15 mouse cellular contexts compared by ENCODE assay signal in genomic region chr3:55887193-55887828, GRCm38 (mm10).
DNase-seq lines count a peak whose midpoint lies in the region; ATAC-seq lines count a peak whose summit lies in the region.
"Had no signal": no experiment of that assay in that cellular context is flagged by ENCODE, and none has a peak within 500 bp of the region (broad histone marks: within the 10 kb centered on the region; RNA-seq: fewer than 3 reads in every experiment).

No protein-coding gene starts in this region.

- peak; percentile 16 for DNase-seq in heart, adult 8-10 months (ENCODE audit: low spot score)
- no peak for DNase-seq in heart, embryonic 10.5 days (ENCODE audit: low spot score)
- no peak for DNase-seq in midbrain, embryonic 10.5 days (ENCODE audit: low spot score)
- DNase-seq in midbrain, embryonic 11.5 days (ENCODE audit: low spot score, missing footprints) = no peak
- no peak for DNase-seq in left cerebral cortex, postnatal 14 days (ENCODE audit: low spot score in 2 of 2)
- no peak for DNase-seq in left cerebral cortex, adult 8-10 months (ENCODE audit: low spot score in 2 of 2)
- DNase-seq: cerebellum, postnatal 14 days; gastrocnemius, adult 2 months; liver, embryonic 13.5 days had no signal

- no peak overlapping the region for H3K4me3 ChIP-seq in heart, embryonic 10.5 days
- H3K4me3 ChIP-seq in midbrain, embryonic 10.5 days = no peak overlapping the region
- H3K4me3 ChIP-seq in midbrain, embryonic 11.5 days (ENCODE audit: low read depth, low read length) = no peak overlapping the region
- H3K4me3 ChIP-seq: embryonic facial prominence, embryonic 15.5 days; forebrain, embryonic 13.5 days; gastrocnemius, adult 2 months; kidney, embryonic 15.5 days; liver, embryonic 13.5 days had no signal

- no peak overlapping the region for H3K9ac ChIP-seq in midbrain, embryonic 11.5 days (ENCODE audit: low read length)
- H3K9ac ChIP-seq: embryonic facial prominence, embryonic 15.5 days; forebrain, embryonic 13.5 days; kidney, embryonic 15.5 days; liver, embryonic 13.5 days had no signal

- WGBS in heart, embryonic 10.5 days = 77% methylated on average over 10 of the region's 10 CpGs
- WGBS in midbrain, embryonic 10.5 days = 82% methylated on average over 10 of the region's 10 CpGs
- 68% methylated on average over 10 of the region's 10 CpGs for WGBS in midbrain, embryonic 11.5 days

- H3K27ac ChIP-seq in heart, embryonic 10.5 days = no peak overlapping the region
- H3K27ac ChIP-seq in midbrain, embryonic 10.5 days (replicated peaks) = peak overlapping the region; percentile 42
- H3K27ac ChIP-seq in midbrain, embryonic 11.5 days (ENCODE audit: low read depth, low read length) = no peak overlapping the region
- H3K27ac ChIP-seq: embryonic facial prominence, embryonic 15.5 days; forebrain, embryonic 13.5 days; gastrocnemius, adult 2 months; kidney, embryonic 15.5 days; liver, embryonic 13.5 days; macrophage had no signal

- no peak overlapping the region for H3K4me2 ChIP-seq in midbrain, embryonic 11.5 days
- H3K4me2 ChIP-seq: embryonic facial prominence, embryonic 15.5 days; forebrain, embryonic 13.5 days; kidney, embryonic 15.5 days; liver, embryonic 13.5 days had no signal

- no peak for ATAC-seq in midbrain, embryonic 11.5 days (ENCODE audit: low FRiP score)
- peak; percentile 42; the same call in 1 of the 2 replicates for ATAC-seq in granulocyte monocyte progenitor cell, adult 5-6 weeks (replicated peaks; ENCODE audit: poor library complexity, severe bottlenecking)
- ATAC-seq: forebrain, embryonic 13.5 days had no signal

- H3K27me3 ChIP-seq in heart, embryonic 10.5 days (ENCODE audit: insufficient read depth, poor library complexity, severe bottlenecking) = no peaks in the 10 kb centered on the region
- H3K27me3 ChIP-seq in midbrain, embryonic 10.5 days (ENCODE audit: low read depth, poor library complexity, severe bottlenecking) = no peaks in the 10 kb centered on the region
- no peaks in the 10 kb centered on the region for H3K27me3 ChIP-seq in midbrain, embryonic 11.5 days (ENCODE audit: control insufficient read depth, insufficient read depth, low read length)
- H3K27me3 ChIP-seq: CH12.LX; embryonic facial prominence, embryonic 15.5 days; forebrain, embryonic 13.5 days; kidney, embryonic 15.5 days; liver, embryonic 13.5 days had no signal

- no peaks in the 10 kb centered on the region; the same call in 1 of the 2 replicates for H3K36me3 ChIP-seq in heart, embryonic 10.5 days
- H3K36me3 ChIP-seq in midbrain, embryonic 10.5 days = no peaks in the 10 kb centered on the region
- H3K36me3 ChIP-seq in midbrain, embryonic 11.5 days (ENCODE audit: control insufficient read depth, insufficient read depth, low read length) = no peaks in the 10 kb centered on the region
- H3K36me3 ChIP-seq: embryonic facial prominence, embryonic 15.5 days; kidney, embryonic 15.5 days; liver, embryonic 13.5 days had no signal

- intact Hi-C loops in left cerebral cortex, postnatal 14 days (cut with DNase I) = no loop called here

- H3K9me3 ChIP-seq in heart, embryonic 10.5 days = no peaks in the 10 kb centered on the region
- H3K9me3 ChIP-seq in midbrain, embryonic 10.5 days (replicated peaks) = no peaks in the 10 kb centered on the region
- H3K9me3 ChIP-seq in midbrain, embryonic 11.5 days (ENCODE audit: control insufficient read depth, low read length) = no peaks in the 10 kb centered on the region
- H3K9me3 ChIP-seq: embryonic facial prominence, embryonic 15.5 days; forebrain, embryonic 13.5 days; kidney, embryonic 15.5 days; liver, embryonic 13.5 days had no signal

- H3K4me1 ChIP-seq in heart, embryonic 10.5 days = no peaks in the 10 kb centered on the region
- peaks cover 13% of the 10 kb centered on the region; the same call in 1 of the 2 replicates for H3K4me1 ChIP-seq in midbrain, embryonic 10.5 days
- no peaks in the 10 kb centered on the region for H3K4me1 ChIP-seq in midbrain, embryonic 11.5 days (ENCODE audit: control insufficient read depth, insufficient read depth, low read length)
- H3K4me1 ChIP-seq: embryonic facial prominence, embryonic 15.5 days; forebrain, embryonic 13.5 days; kidney, embryonic 15.5 days; liver, embryonic 13.5 days had no signal
